Mouse (Mus musculus) limb, embryonic 12.5 days (tissue): ENCODE measurements around the gene Guk1. TPM values are rescaled to one million over a fixed set of nuclear protein-coding genes. Genes with fewer than 3 reads are reported as not detected.
A peak's percentile ranks its signal among the peaks of the same experiment; 100 is the strongest.
"Not testable (repeated sequence)": the region's sequence is repeated elsewhere in the genome, so short reads cannot be mapped to it uniquely, and the experiment has no call there.

Source experiments
- ATAC-seq: fragments of 200-750 bp; cut with Nextera tagmentation; 2 replicates; pipeline ENCODE4 v1.8.0; 2017; ENCODE audit warnings: low read depth, moderate TSS enrichment; ENCODE audit not compliant: insufficient number of reproducible peaks, insufficient read depth, low FRiP score, low TSS enrichment
- H3K27ac ChIP-seq: fragments of 300-500 bp; sonication (generic); 2 replicates; pipeline ENCODE4 v1.5.1; 2016; ENCODE audit warnings: mild to moderate bottlenecking, moderate library complexity
- H3K27me3 ChIP-seq: fragments of 300-500 bp; sonication (generic); 2 replicates; pipeline ENCODE4 v1.6.1; 2016; ENCODE audit warnings: mild to moderate bottlenecking, moderate library complexity
- H3K36me3 ChIP-seq: fragments of 300-500 bp; sonication (generic); 2 replicates; pipeline ENCODE4 v1.6.1; 2016; ENCODE audit warnings: mild to moderate bottlenecking, moderate library complexity
- H3K4me1 ChIP-seq: fragments of 300-500 bp; sonication (generic); replicated peaks from 2 replicates; pipeline ENCODE4 v1.6.1; 2016
- H3K4me2 ChIP-seq: fragments of 300-500 bp; sonication (generic); 2 replicates; pipeline ENCODE4 v1.6.1; 2016; ENCODE audit warnings: mild to moderate bottlenecking, moderate library complexity
- H3K4me3 ChIP-seq: fragments of 300-500 bp; sonication (generic); replicated peaks from 2 replicates; pipeline ENCODE4 v1.5.1; 2016; ENCODE audit warnings: mild to moderate bottlenecking
- H3K9ac ChIP-seq: fragments of 300-500 bp; sonication (generic); replicated peaks from 2 replicates; pipeline ENCODE4 v1.6.1; 2016; ENCODE audit warnings: mild to moderate bottlenecking, moderate library complexity
- H3K9me3 ChIP-seq: fragments of 300-500 bp; sonication (generic); 2 replicates; pipeline ENCODE4 v1.6.1; 2016; ENCODE audit warnings: mild to moderate bottlenecking, moderate library complexity
- WGBS: fragments of 180-500 bp; shearing (Covaris S2); methylation state at CpG from one replicate; pipeline ENCODE4 v1.1.7; 2016; 5-methylcytosine and 5-hydroxymethylcytosine counted together
- polyA plus RNA-seq: library from polyadenylated mRNA; unstranded; fragments of >200 nt; fragmentation: Nextera tagmentation; extraction: Ambion mirVana; gene quantifications from 2 replicates; pipeline ENCODE4 v1.2.1, GENCODE M21; 2016

The Guk1 gene
- polyA plus RNA-seq, 1 experiment from 2014 or later, result 121 TPM

- Histone ChIP-seq H3K4me2 (peak overlapping the region; percentile 81), H3K36me3 (peaks cover 23% of the 10 kb centered on the region), H3K27ac (no peak overlapping the region), H3K9ac (0 out of 2 replicates have a peak overlapping the region, but pooled peaks have one; percentile 27), H3K9me3 (no peaks in the 10 kb centered on the region), H3K4me1 (peaks cover 39% of the 10 kb centered on the region), H3K27me3 (no peaks in the 10 kb centered on the region), H3K4me3 (no peak overlapping the region; the same call in 1 of the 2 replicates)
- ATAC-seq, result no peak
- 85% methylated on average over 2 of the region's 2 CpGs for WGBS
Measured at GRCm38 (mm10) chr11:59225167-59225566, 33.2 kb upstream of the Guk1 start.

GRCm38 (mm10) chr11:59224470-59224869 lies 32.5 kb upstream of the Guk1 start:
- H3K4me2 ChIP-seq, result no peak overlapping the region
- H3K27me3 ChIP-seq, result no peaks in the 10 kb centered on the region
- H3K4me3 ChIP-seq, result no peak overlapping the region
- H3K9ac ChIP-seq, result no peak overlapping the region
- H3K4me1 ChIP-seq, result peaks cover 39% of the 10 kb centered on the region
- no peaks in the 10 kb centered on the region for H3K9me3 ChIP-seq
- H3K36me3 ChIP-seq, result peaks cover 29% of the 10 kb centered on the region
- H3K27ac ChIP-seq, result no peak overlapping the region
- WGBS, result 74% methylated on average over 2 of the region's 2 CpGs
- no peak for ATAC-seq

GRCm38 (mm10) chr11:59224025-59224424 lies 32.0 kb upstream of the Guk1 start:
- no peaks in the 10 kb centered on the region for H3K9me3 ChIP-seq
- peaks cover 39% of the 10 kb centered on the region for H3K4me1 ChIP-seq
- no peak overlapping the region for H3K4me3 ChIP-seq
- no peak overlapping the region for H3K9ac ChIP-seq
- H3K4me2 ChIP-seq, result no peak overlapping the region
- H3K27me3 ChIP-seq, result no peaks in the 10 kb centered on the region
- no peak overlapping the region for H3K27ac ChIP-seq
- H3K36me3 ChIP-seq, result peaks cover 33% of the 10 kb centered on the region
- 94% methylated on average over 3 of the region's 3 CpGs for WGBS
- ATAC-seq, result no peak

GRCm38 (mm10) chr11:59222306-59222705 lies 30.3 kb upstream of the Guk1 start:
- no peak overlapping the region for H3K4me3 ChIP-seq
- H3K27ac ChIP-seq, result no peak overlapping the region
- H3K36me3 ChIP-seq, result peaks cover 49% of the 10 kb centered on the region
- H3K4me1 ChIP-seq, result peaks cover 33% of the 10 kb centered on the region
- WGBS, result 89% methylated on average over 4 of the region's 4 CpGs
- H3K9me3 ChIP-seq, result no peaks in the 10 kb centered on the region
- H3K9ac ChIP-seq, result no peak overlapping the region
- no peaks in the 10 kb centered on the region for H3K27me3 ChIP-seq
- no peak for ATAC-seq
- H3K4me2 ChIP-seq, result no peak overlapping the region

- Histone ChIP-seq H3K4me1 (peaks cover 28% of the 10 kb centered on the region), H3K27me3 (no peaks in the 10 kb centered on the region), H3K4me2 (no peak overlapping the region), H3K9ac (no peak overlapping the region), H3K36me3 (peaks cover 53% of the 10 kb centered on the region), H3K9me3 (no peaks in the 10 kb centered on the region), H3K4me3 (no peak overlapping the region), H3K27ac (no peak overlapping the region)
- ATAC-seq, result no peak
Measured at GRCm38 (mm10) chr11:59221604-59222003, 29.6 kb upstream of the Guk1 start.

GRCm38 (mm10) chr11:59219064-59219463 lies 27.1 kb upstream of the Guk1 start:
- H3K9ac ChIP-seq, result no peak overlapping the region
- no peaks in the 10 kb centered on the region for H3K9me3 ChIP-seq
- no peaks in the 10 kb centered on the region for H3K27me3 ChIP-seq
- peaks cover 8% of the 10 kb centered on the region; the same call in 1 of the 2 replicates for H3K4me1 ChIP-seq
- no peak overlapping the region for H3K27ac ChIP-seq
- no peak overlapping the region for H3K4me3 ChIP-seq
- no peak overlapping the region for H3K4me2 ChIP-seq
- no peak for ATAC-seq
- peaks cover 74% of the 10 kb centered on the region for H3K36me3 ChIP-seq

GRCm38 (mm10) chr11:59218389-59218998 lies 26.5 kb upstream of the Guk1 start:
- Histone ChIP-seq H3K36me3 (peaks cover 69% of the 10 kb centered on the region), H3K9ac (no peak overlapping the region), H3K4me3 (no peak overlapping the region), H3K4me1 (0 out of 2 replicates have a peak, but pooled peaks cover 2% of the 10 kb centered on the region), H3K27me3 (no peaks in the 10 kb centered on the region), H3K9me3 (no peaks in the 10 kb centered on the region), H3K4me2 (no peak overlapping the region), H3K27ac (0 out of 2 replicates have a peak overlapping the region, but pooled peaks have one; percentile 1)
- no peak for ATAC-seq
- WGBS, result 83% methylated on average over 4 of the region's 4 CpGs

GRCm38 (mm10) chr11:59216955-59217354 lies 24.9 kb upstream of the Guk1 start:
- Histone ChIP-seq H3K4me3 (no peak overlapping the region), H3K4me1 (no peaks in the 10 kb centered on the region), H3K9me3 (no peaks in the 10 kb centered on the region), H3K9ac (no peak overlapping the region), H3K27me3 (no peaks in the 10 kb centered on the region), H3K36me3 (peaks cover 76% of the 10 kb centered on the region), H3K27ac (no peak overlapping the region), H3K4me2 (no peak overlapping the region)
- no peak for ATAC-seq
- WGBS, result 91% methylated on average over 3 of the region's 3 CpGs

- Histone ChIP-seq H3K27ac (no peak overlapping the region), H3K4me3 (no peak overlapping the region), H3K36me3 (peaks cover 77% of the 10 kb centered on the region), H3K27me3 (no peaks in the 10 kb centered on the region), H3K9me3 (no peaks in the 10 kb centered on the region), H3K9ac (no peak overlapping the region), H3K4me2 (no peak overlapping the region), H3K4me1 (peaks cover 11% of the 10 kb centered on the region)
- no peak for ATAC-seq
- 95% methylated on average over 12 of the region's 12 CpGs for WGBS
Measured at GRCm38 (mm10) chr11:59212892-59213494, 21.0 kb upstream of the Guk1 start.

- ATAC-seq, H3K4me3 ChIP-seq, H3K4me2 ChIP-seq, H3K9me3 ChIP-seq, H3K27me3 ChIP-seq, H3K27ac ChIP-seq, H3K9ac ChIP-seq: not testable (repeated sequence)
- 88% methylated on average over 12 of the region's 12 CpGs for WGBS
- H3K4me1 ChIP-seq, result peaks cover 11% of the 10 kb centered on the region
- peaks cover 71% of the 10 kb centered on the region for H3K36me3 ChIP-seq
Measured at GRCm38 (mm10) chr11:59212320-59212719, 20.3 kb upstream of the Guk1 start.

GRCm38 (mm10) chr11:59211561-59211960 lies 19.5 kb upstream of the Guk1 start:
- 93% methylated on average over 9 of the region's 9 CpGs for WGBS
- H3K27me3 ChIP-seq, H3K4me2 ChIP-seq, H3K27ac ChIP-seq, ATAC-seq, H3K9me3 ChIP-seq, H3K9ac ChIP-seq, H3K4me3 ChIP-seq: not testable (repeated sequence)
- Histone ChIP-seq H3K36me3 (peaks cover 73% of the 10 kb centered on the region), H3K4me1 (peaks cover 11% of the 10 kb centered on the region)

GRCm38 (mm10) chr11:59210020-59210419 lies 18.0 kb upstream of the Guk1 start:
- Histone ChIP-seq H3K36me3 (peaks cover 73% of the 10 kb centered on the region), H3K9ac (no peak overlapping the region), H3K9me3 (no peaks in the 10 kb centered on the region), H3K27me3 (no peaks in the 10 kb centered on the region), H3K27ac (no peak overlapping the region), H3K4me2 (peak overlapping the region; percentile 90; the same call in 1 of the 2 replicates), H3K4me3 (no peak overlapping the region), H3K4me1 (peaks cover 11% of the 10 kb centered on the region)
- no peak for ATAC-seq
- WGBS, result 86% methylated on average over 4 of the region's 4 CpGs
